Mouse (Mus musculus) myocyte (in vitro differentiated cells): ENCODE results near the gene Thada. TPM values are rescaled to one million over a fixed set of nuclear protein-coding genes. Genes with fewer than 3 reads are reported as not detected.

ENCODE experiments used
- H3K27me3 ChIP-seq: one replicate; pipeline ENCODE4 v1.6.1; 2011; ENCODE audit not compliant: control insufficient read depth, insufficient read depth, insufficient read length
- H3K36me3 ChIP-seq: one replicate; pipeline ENCODE4 v1.6.1; 2011; ENCODE audit not compliant: control insufficient read depth, insufficient read depth
- H3K4me2 ChIP-seq: one replicate; pipeline ENCODE4 v1.6.1; 2011; ENCODE audit warnings: low read depth, control low read depth
- H3K4me3 ChIP-seq: one replicate; pipeline ENCODE4 v1.5.1; 2011; ENCODE audit warnings: mild to moderate bottlenecking, control low read depth, moderate library complexity
- H3K79me2 ChIP-seq: one replicate; pipeline ENCODE4 v1.6.1; 2011; ENCODE audit not compliant: control insufficient read depth, insufficient read depth
- H3ac ChIP-seq: one replicate; pipeline ENCODE4 v1.6.1; 2011; ENCODE audit not compliant: control insufficient read depth, insufficient read length
- CEBPB ChIP-seq: IDR thresholded peaks from 2 replicates; pipeline ENCODE4 v1.6.1; 2011; ENCODE audit warnings: mild to moderate bottlenecking, moderate library complexity; ENCODE audit not compliant: poor library complexity, insufficient read depth, severe bottlenecking
- E2F4 ChIP-seq: IDR thresholded peaks from one replicate; pipeline ENCODE4 v1.6.1; 2011; ENCODE audit warnings: mild to moderate bottlenecking, control low read depth, moderate library complexity; ENCODE audit not compliant: insufficient read depth
- MAX ChIP-seq: IDR thresholded peaks from one replicate; pipeline ENCODE4 v1.6.1; 2011; ENCODE audit warnings: low read depth, mild to moderate bottlenecking, control low read depth
- MYOD1 ChIP-seq, 3 experiments: IDR thresholded peaks; one replicate each; pipeline ENCODE4 v1.6.1; 2011; ENCODE audit warnings: control low read depth in 2 of 3, low read depth in 2 of 3, mild to moderate bottlenecking in 2 of 3, moderate library complexity in 1 of 3; ENCODE audit not compliant: insufficient read length in 2 of 3, control insufficient read depth in 1 of 3
- MYOG ChIP-seq, 3 experiments: IDR thresholded peaks; one replicate each; pipeline ENCODE4 v1.6.1; 2011; ENCODE audit warnings: control low read depth in 2 of 3, low read depth in 2 of 3, mild to moderate bottlenecking in 2 of 3; ENCODE audit not compliant: insufficient read length in 2 of 3, control insufficient read depth in 1 of 3, insufficient read depth in 1 of 3
- POLR2A ChIP-seq: IDR thresholded peaks from one replicate; pipeline ENCODE4 v1.6.1; 2011; ENCODE audit warnings: low read depth, mild to moderate bottlenecking, control low read depth, moderate library complexity; ENCODE audit not compliant: insufficient read length
- POLR2AphosphoS2 ChIP-seq: IDR thresholded peaks from one replicate; pipeline ENCODE4 v1.6.1; 2011; ENCODE audit warnings: low read depth, control low read depth; ENCODE audit not compliant: insufficient read length
- REST ChIP-seq: IDR thresholded peaks from one replicate; pipeline ENCODE4 v1.6.1; 2011; ENCODE audit warnings: mild to moderate bottlenecking, control low read depth, moderate library complexity; ENCODE audit not compliant: insufficient read depth, insufficient read length
- SRF ChIP-seq: IDR thresholded peaks from one replicate; pipeline ENCODE4 v1.6.1; 2011; ENCODE audit warnings: low read depth; ENCODE audit not compliant: control insufficient read depth, insufficient read length
- TCF12 ChIP-seq: IDR thresholded peaks from one replicate; pipeline ENCODE4 v1.6.1; 2011; ENCODE audit warnings: mild to moderate bottlenecking, control low read depth; ENCODE audit not compliant: poor library complexity, insufficient read depth, severe bottlenecking
- TCF3 ChIP-seq: IDR thresholded peaks from one replicate; pipeline ENCODE4 v1.6.1; 2011; ENCODE audit warnings: low read depth, control low read depth; ENCODE audit not compliant: insufficient read length
- USF1 ChIP-seq: IDR thresholded peaks from one replicate; pipeline ENCODE4 v1.6.1; 2011; ENCODE audit warnings: low read depth, mild to moderate bottlenecking, control low read depth, moderate library complexity
- polyA plus RNA-seq: library from polyadenylated mRNA; unstranded; fragments of >200 nt; fragmentation: generic; extraction: Trizol; gene quantifications from one replicate; pipeline ENCODE4 v1.2.1, GENCODE M21; 2012; ENCODE audit warnings: missing spikeins

Thada gene
- polyA plus RNA-seq, 1 experiment = 5.5 TPM

DNA sequence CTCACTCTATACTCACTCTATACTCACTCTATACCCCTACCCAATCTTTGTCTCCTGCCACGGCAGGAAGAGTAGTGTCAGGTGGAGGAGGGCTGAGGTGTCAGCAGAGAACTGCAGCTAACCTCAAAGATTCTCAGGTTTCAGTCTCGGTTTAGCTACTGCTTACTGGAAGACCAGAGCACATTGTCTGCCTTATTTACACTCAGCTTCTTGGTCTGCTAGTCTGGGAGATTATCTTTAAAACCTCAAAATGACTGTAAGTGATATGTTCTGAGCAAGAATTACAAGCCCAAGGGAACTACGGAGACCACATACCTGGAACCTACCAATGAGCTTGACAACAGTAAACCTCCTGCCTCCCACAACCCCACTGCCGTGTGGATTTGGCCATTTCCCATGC lies 31.0 kb downstream of the Thada start:
- no peak overlapping the region for H3K4me3 ChIP-seq
- H3K36me3 ChIP-seq = peaks cover 43% of the 10 kb centered on the region
- no peaks in the 10 kb centered on the region for H3K79me2 ChIP-seq
- H3K4me2 ChIP-seq = no peak overlapping the region
- no peak for TF ChIP-seq MYOG (IDR thresholded peaks at IDR 0.05; ENCODE audit: control insufficient read depth in 1 of 3, insufficient read depth in 1 of 3, insufficient read length in 2 of 3, low read depth in 2 of 3)
- TF ChIP-seq TCF12 = no peak
- no peak for TF ChIP-seq MAX
- TF ChIP-seq TCF3 = no peak
- no peak for TF ChIP-seq REST
- no peak for TF ChIP-seq CEBPB
- TF ChIP-seq POLR2AphosphoS2 = no peak
- no peak for TF ChIP-seq E2F4
- TF ChIP-seq MYOD1 (IDR thresholded peaks at IDR 0.05; ENCODE audit: control insufficient read depth in 1 of 3, insufficient read length in 2 of 3, low read depth in 2 of 3) = no peak
- no peak overlapping the region for H3ac ChIP-seq
- no peaks in the 10 kb centered on the region for H3K27me3 ChIP-seq

DNA sequence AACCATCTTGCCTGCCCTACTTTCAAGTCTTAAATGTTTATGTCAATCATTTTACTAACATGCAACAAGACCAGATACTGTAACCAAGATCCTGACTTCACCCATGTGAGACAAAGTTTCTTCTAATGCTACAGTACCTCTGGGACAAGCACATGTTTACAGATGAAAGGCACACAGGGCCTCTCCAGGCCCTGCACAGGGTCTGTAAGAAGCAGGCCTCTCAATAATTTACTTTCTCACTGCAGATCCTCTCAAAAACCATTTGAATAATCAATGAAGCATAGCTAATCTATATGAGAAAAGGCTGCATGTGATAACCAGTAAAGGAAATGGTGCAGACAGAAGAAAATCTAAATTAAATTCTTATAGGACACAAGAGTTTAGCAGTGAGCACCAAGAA lies 31.8 kb downstream of the Thada start:
- Histone ChIP-seq H3K36me3 (peaks cover 41% of the 10 kb centered on the region), H3K79me2 (no peaks in the 10 kb centered on the region), H3K4me2 (no peak overlapping the region), H3K27me3 (no peaks in the 10 kb centered on the region), H3ac (no peak overlapping the region), H3K4me3 (no peak overlapping the region)
- TF ChIP-seq MYOG (IDR thresholded peaks at IDR 0.05; ENCODE audit: control insufficient read depth in 1 of 3, insufficient read depth in 1 of 3, insufficient read length in 2 of 3, low read depth in 2 of 3) (no peak), POLR2AphosphoS2 (no peak), MAX (no peak), E2F4 (no peak), CEBPB (no peak), USF1 (no peak), POLR2A (no peak), REST (no peak)

DNA sequence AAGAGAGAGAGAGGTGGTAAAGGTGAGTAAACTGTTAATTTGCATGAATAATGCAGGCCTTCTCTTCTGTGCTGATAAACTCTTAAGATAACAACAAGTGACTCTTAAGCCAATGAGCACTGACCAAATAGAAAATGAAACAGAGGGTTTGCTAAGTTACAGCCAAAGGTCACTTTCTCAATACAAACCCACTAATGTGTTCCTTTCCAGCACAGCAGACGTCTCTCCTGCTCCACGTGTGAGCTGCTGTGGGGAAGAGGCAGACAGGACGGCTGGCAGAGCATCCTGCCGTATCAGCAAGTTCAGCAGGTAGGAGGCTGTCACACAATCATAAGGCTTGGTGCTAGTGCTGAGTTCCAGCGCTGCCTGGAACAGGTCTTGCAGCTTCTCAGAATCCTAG lies 34.0 kb downstream of the Thada start:
- Histone ChIP-seq H3K79me2 (no peaks in the 10 kb centered on the region), H3K27me3 (no peaks in the 10 kb centered on the region), H3K4me3 (no peak overlapping the region), H3ac (no peak overlapping the region), H3K36me3 (peaks cover 26% of the 10 kb centered on the region), H3K4me2 (no peak overlapping the region)
- no peak for TF ChIP-seq MYOD1 (IDR thresholded peaks at IDR 0.05; ENCODE audit: control insufficient read depth in 1 of 3, insufficient read length in 2 of 3, low read depth in 2 of 3)
- TF ChIP-seq E2F4 = no peak
- TF ChIP-seq CEBPB = no peak
- TF ChIP-seq SRF = no peak
- no peak for TF ChIP-seq MYOG (IDR thresholded peaks at IDR 0.05; ENCODE audit: control insufficient read depth in 1 of 3, insufficient read depth in 1 of 3, insufficient read length in 2 of 3, low read depth in 2 of 3)
- TF ChIP-seq POLR2A = no peak
- no peak for TF ChIP-seq USF1
- TF ChIP-seq MAX = no peak
- no peak for TF ChIP-seq REST
- no peak for TF ChIP-seq TCF3
- no peak for TF ChIP-seq TCF12
- TF ChIP-seq POLR2AphosphoS2 = no peak

DNA sequence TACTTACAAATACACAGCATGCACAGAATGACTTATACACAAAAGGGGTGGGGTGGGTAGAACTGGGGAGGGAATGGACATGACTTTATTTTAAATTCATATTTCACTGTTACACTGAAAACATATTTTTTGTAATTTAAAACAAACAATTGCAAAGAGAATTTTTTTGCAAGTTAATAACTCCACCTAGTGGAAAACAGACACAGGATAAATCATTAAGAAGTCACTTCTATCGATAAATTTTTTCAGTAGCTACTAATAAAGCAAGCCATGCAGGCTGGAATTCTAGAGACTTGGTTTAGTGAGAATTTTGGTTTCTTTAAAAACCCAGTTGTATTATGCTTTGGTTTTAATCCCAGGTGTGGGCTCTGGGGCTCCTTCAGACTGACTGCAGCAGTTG lies 41.7 kb downstream of the Thada start:
- Histone ChIP-seq H3K36me3 (peaks cover 24% of the 10 kb centered on the region), H3K4me3 (no peak overlapping the region)

DNA sequence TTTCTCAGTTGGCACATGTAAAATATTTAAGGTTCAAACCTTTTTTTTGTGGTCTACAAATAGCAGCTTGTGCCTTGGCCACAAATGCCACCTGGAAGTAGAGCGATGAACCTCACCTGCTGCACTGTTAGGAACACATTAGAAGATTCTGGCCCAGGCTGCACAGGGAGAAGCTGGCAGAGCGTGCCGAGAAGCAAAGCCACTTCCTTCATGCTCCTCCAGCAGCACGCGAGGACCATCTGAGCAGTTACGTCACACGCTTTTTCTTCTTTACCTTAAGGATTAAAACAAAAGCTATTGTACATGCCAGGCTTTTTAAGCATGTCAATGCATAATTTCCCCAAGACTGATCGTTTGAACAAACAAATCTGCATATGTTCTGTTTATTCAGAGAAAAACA lies 43.1 kb downstream of the Thada start:
- Histone ChIP-seq H3K4me3 (no peak overlapping the region), H3ac (no peak overlapping the region), H3K79me2 (no peaks in the 10 kb centered on the region), H3K27me3 (no peaks in the 10 kb centered on the region), H3K4me2 (no peak overlapping the region), H3K36me3 (peaks cover 18% of the 10 kb centered on the region)
- TF ChIP-seq TCF3 = no peak
- TF ChIP-seq POLR2A = no peak
- TF ChIP-seq MAX = no peak
- no peak for TF ChIP-seq CEBPB
- TF ChIP-seq POLR2AphosphoS2 = no peak
- no peak for TF ChIP-seq SRF
- no peak for TF ChIP-seq USF1
- no peak for TF ChIP-seq REST

More for the DNA sequence above, 41.7 kb downstream of the Thada start:
- H3K79me2 ChIP-seq = no peaks in the 10 kb centered on the region
- no peak overlapping the region for H3K4me2 ChIP-seq
- H3ac ChIP-seq = no peak overlapping the region
- H3K27me3 ChIP-seq = no peaks in the 10 kb centered on the region
- no peak for TF ChIP-seq POLR2A
- TF ChIP-seq USF1 = no peak
- no peak for TF ChIP-seq SRF
- no peak for TF ChIP-seq POLR2AphosphoS2
